Mouse (Mus musculus) adrenal gland, adult (tissue): Measurements from ENCODE around the gene Gsg1l.

Experiments
- DNase-seq, 2 experiments: peaks; one replicate each; pipeline ENCODE4 v3.0.0; 2022 to 2023; ENCODE audit warnings: low spot score in 1 of 2; ENCODE audit not compliant: inconsistent age in 2 of 2

The Gsg1l gene

GRCm38 (mm10) chr7:126081727-126082285 lies 405 bp downstream of the Gsg1l start:
- peak; percentile 67 to 83 for DNase-seq

DNA sequence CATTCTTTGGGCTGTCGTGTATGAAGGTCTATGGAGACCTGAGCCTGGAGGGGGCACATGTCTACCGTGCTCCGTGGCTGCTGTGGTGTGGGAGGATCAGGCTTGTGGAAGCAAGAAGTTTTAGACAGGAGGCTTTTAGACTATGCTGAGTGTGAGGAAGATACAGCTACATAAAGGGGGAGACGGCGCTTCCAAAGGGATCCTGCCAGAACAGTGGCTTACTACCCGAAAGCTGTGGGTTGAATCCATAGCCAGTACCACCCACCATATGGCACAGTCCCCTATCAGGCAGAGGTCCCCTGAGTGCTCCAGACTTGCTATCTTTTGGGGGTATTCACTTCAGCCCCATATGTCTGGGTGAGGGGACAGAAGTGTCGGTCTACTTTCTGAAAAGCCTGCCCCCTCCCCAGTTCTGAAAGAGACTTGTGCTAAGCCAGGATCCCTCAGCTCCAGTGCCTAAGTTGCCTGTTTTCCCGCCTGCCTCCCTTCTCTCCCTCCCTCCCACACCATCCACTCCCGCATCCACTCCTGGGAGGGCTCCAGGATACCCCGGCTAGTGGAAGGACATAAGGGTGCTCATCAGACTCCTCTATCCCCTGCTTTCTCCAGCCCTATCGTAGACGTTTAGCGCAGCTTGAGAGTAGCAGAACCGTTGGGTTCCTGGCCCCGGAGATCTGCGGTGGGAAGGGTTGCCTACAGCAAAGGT lies 1.1 kb downstream of the Gsg1l start:
- peak in 1 of 2 experiments; percentile 62 for DNase-seq

DNA sequence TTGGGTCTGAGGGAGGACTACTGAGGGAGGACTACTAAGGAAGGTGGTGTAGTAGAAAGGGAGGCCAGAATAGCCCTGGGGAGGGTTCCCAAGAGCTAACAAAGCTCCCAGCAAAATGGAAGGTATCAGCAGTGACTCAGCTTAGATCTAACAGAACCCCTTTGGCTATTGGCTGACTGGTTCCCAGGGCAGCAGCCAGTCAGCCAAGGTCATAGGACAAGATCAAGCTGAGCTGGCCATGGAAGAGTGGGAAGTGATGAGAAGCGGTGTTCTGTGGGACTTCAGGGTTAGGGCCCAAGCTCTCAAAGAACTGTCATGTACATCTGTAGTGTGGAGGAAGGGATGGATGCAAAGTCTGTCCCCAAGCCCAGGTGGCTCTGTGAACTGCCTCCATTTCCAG lies 5.3 kb downstream of the Gsg1l start:
- DNase-seq: peak; percentile 79 to 86

DNA sequence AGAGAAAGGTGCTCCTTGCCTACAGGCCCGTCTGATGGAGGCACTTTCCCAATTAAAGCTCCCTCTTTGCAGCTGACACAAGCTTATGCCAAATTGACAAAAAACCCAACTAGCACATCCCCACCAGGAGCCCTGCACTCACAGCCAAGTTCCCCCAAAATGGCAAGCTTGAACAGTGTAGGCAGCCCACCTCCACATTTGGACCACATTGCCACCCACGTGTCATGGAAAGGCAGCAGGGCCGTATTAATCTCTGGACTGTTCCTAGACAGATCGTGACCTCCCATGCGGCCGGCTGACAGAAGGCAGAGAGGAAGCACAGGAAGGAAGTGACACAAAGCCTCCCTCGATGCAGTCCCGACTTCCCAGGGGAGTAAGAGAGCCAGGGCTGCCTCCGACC lies 7.2 kb downstream of the Gsg1l start:
- no peak for DNase-seq

GRCm38 (mm10) chr7:126070321-126070720 lies 11.9 kb downstream of the Gsg1l start:
- DNase-seq: no peak

DNA sequence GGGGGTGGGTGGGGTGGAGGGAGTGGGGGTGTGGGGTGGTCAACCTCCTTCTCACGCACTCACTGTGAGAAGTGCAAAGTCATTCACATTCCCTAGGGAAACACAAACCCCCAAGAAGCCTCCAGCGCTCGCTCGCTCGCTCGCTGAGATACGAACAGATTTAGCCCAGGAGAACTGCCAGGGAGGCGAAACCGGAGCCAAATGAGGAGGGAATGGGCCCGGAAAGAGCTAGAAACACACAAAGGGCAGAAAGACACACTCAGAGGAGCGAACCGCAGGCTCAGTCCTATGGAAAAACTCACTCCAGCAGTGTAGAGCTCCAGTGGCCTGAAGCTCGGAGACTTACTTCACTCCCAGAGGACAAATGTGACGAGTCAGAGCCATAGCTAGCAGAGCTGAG lies 15.4 kb downstream of the Gsg1l start:
- DNase-seq: no peak

GRCm38 (mm10) chr7:126065243-126065876 lies 16.9 kb downstream of the Gsg1l start:
- no peak for DNase-seq

GRCm38 (mm10) chr7:126062228-126062627 lies 20.0 kb downstream of the Gsg1l start:
- DNase-seq: no peak

GRCm38 (mm10) chr7:126058918-126059317 lies 23.3 kb downstream of the Gsg1l start:
- DNase-seq: no peak

DNA sequence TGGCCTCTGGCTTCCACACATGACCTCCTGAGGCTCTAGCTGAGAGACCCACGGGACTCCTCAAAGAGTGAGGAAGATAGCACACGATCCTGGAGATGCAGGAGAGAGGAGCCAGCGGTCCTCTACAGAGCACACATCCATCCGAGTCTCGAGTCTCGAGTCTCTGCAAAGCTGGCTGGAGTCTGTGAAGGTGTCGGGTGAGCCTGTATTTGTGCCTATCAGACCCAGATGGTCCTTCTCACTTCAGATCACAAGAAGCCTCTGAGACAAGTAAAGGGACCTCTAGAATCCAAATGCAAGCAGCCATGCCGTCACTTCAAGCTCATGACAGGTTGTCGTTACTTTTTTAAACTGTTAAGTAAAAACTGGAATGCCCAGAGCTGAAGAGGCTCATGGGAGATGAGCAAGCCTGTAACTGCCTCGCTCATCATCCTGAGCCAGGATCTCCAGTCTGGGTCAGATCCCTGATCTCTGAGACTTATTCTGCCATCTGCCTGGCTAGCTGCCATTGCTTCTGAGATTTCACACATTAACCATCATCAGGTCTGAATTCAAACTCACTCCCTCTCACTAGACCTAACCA lies 24.8 kb downstream of the Gsg1l start:
- no peak for DNase-seq

DNA sequence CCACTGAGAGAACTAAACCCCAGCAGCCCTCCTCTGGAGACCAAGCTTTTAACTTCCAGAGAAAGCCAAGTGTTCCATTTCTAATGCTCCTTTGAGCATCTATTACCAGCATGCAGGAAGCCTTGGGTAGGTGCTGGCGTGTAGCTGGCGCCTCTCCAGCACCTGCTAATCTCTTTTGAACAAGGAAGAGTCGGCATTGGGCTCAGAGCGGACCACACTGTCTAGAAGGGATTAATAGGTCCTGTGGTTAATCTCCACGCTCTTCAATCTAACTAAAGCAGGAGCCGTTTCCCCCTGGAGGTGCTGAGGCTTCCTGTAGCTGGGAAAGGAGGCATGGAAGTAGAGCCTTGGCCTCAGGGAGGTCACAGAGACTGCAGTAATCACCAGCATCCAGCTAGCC lies 27.6 kb downstream of the Gsg1l start:
- no peak for DNase-seq

DNA sequence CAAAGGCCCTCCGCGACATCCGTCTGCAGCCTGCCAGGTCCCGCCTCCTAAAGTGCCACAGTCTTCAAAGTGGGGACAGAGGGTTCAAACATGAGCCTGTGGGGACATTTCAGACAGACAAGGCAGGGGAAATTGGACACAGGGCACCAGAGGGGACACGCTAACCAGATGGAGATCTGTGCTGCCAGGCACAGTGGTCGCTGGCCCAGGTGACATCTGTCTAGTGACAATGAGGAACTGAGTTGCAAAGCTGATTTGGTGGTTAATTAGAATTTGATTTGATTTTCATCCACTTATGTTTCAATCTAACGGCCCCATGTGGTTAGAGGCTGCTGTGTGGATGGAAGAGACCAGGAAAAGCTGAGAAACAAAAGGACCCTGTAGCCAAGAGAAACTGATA lies 28.6 kb downstream of the Gsg1l start:
- peak in 1 of 2 experiments; percentile 44 for DNase-seq

DNA sequence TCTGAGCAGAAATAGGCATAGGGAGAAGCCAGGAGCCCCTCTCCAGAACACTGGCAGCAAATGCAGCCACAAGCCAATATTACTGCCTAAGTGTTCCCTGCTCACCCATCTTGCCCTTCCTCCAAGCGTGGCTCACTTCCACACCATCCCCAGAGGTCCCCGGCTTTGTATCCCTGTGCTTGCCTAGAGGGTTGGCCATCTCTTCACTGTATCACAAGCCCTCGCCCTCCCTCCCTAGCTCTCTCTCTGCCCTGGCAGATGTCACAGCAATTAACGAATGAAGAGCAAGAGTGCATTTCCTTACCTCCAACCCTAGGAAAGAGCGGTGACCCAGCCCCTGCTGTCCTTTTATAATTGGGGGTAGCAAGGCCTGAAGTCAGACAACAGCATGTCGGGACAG lies 30.3 kb downstream of the Gsg1l start:
- no peak for DNase-seq

- no peak for DNase-seq
Observed at GRCm38 (mm10) chr7:126045077-126045476, 37.1 kb downstream of the Gsg1l start.

DNA sequence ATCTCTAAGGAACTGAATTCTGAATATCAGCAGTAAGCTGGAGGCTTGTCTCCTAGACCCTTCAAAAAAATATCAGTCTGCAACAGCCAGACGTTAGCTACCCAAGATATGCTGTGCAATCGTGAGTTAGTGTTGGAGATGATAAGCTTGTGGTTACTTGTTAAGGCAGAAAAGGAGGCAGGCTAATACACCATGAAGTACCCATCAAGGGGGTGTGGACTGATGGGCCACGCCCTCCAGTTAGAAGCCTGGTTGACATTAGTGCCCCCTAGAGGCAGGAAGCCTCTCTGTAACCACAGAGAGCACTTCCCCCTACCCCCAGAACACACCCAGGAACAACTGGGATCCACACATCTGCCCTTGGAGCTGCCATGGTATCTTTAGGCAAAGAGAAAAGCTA lies 39.9 kb downstream of the Gsg1l start:
- peak in 1 of 2 experiments; percentile 57 for DNase-seq

GRCm38 (mm10) chr7:126040794-126041526 lies 41.3 kb downstream of the Gsg1l start:
- peak; percentile 46 to 50 for DNase-seq

DNA sequence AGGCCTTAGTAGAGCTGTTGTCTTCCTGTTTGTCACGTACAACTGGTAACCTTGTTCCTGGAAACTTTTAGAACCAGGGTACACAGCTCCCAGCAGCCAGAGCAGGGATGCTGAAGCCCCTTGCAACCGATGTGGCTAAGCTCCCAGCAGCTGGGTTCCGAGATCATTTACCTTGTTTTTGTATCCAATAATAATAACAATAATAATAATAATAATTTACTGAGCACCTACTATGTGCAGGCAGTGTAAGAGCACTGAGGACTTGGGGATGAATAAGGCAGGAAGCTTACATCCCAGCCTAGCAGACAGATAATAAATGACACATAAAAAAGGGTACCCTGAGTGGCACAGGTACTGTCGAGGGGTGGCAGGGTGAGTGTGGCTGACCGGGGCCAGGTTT lies 42.4 kb downstream of the Gsg1l start:
- DNase-seq: no peak

- DNase-seq: no peak
Observed at GRCm38 (mm10) chr7:126039247-126039835, 42.9 kb downstream of the Gsg1l start.

- no peak for DNase-seq
Observed at GRCm38 (mm10) chr7:126038366-126039246, 43.6 kb downstream of the Gsg1l start.

- no peak for DNase-seq
Observed at GRCm38 (mm10) chr7:126035332-126035731, 46.9 kb downstream of the Gsg1l start.
